Mouse (Mus musculus) kidney, adult 18-20 months (tissue): ENCODE data around the gene Socs1.

Experiments
- DNase-seq: peaks from one replicate; pipeline ENCODE4 v3.0.0; 2021

The Socs1 gene

DNA sequence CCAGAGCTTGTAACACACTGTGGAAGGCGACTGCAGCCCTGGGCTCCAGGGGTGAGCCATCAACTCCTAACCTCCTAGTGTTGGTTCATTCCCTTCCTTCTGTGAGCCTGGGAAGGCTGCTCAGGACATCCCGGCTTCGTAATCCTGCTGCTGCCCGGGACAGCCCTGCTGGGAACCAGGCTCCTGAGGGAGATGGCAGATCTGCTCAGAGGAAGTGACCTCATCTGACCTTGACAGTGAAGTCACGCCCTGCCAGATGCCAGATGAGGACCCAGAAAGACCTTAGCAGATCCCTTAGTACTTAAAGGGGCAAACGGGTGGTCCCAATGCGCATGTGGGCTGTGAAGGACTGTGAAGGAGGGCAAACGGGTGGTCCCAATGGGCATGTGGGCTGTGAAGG, 24.2 kb downstream of the Socs1 start:
- no peak for DNase-seq

DNA sequence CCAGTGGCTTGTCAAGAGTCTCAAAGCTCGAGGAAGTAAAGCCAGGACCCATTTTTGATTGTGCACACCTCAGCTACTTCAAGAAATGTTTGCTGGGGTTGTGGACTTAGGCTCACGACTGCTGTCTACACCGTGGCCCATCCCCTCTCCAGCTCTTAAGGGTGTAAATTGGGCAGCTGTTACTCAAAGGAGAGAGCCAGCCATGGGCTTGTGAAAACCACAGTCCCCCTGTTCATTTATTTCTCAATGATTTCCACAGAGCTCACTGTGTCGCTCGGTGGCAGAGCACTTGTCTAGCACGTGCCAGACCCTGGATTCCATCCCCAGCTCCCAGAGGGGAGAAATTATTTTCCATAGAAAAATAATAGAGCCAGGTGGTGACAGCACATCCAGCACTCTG, 29.2 kb downstream of the Socs1 start:
- DNase-seq, result no peak

DNA sequence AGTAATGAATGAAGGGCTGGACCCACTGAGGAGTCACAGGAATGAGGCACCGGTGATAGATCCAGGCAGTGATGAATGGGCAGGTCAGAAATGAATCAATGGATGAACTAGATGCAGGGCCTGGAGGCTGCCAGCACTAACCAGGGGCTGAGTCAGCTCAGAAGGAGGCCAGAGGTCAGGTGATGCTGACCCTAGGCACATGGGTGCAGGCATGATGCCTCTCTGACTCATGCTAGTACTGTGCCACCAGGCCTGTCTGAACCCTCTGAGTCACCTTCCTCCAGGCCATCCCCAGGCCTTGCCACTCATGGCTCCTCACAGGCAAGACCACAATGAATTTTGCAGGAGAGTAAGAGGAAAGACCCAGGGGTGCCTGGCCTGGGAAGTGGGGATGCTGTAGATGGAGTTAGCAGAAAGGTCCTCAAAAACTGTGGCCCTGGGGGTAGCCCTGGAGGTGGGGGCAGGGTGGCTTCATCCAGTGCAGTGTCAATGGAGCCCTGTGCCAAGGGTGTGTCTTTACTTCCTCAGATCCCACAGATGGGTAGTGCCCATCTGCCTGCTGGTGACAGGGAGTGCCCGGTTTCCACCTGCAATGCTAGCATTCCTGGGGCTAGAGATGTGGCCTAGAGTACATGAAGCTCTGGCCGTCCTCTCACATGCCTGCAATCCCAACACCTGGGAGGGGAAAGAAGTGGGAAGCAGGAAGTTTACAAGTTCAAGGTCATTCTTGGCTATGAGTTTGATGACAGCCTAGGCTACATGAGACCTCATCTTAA, 30.6 kb downstream of the Socs1 start:
- DNase-seq, result no peak

DNA sequence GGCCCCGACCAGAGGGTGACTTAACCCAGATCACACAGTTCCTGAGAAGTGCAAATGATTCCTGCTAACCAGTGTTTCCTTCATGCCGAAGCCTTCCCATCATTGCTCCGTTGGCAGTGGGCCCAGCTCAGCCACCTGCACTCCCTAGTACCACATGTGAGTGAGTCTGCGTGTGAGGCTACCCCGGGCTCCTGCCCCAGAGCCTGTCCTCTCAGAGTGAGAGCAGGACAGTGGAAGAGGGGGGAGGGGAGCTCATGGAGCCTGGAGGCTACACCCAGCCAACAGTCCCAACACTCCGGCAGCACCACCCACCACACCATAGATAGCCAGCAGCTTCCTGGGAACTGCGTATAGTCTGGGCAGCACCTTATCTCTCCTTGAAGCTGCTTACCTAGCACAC, 35.5 kb downstream of the Socs1 start:
- no peak for DNase-seq

DNA sequence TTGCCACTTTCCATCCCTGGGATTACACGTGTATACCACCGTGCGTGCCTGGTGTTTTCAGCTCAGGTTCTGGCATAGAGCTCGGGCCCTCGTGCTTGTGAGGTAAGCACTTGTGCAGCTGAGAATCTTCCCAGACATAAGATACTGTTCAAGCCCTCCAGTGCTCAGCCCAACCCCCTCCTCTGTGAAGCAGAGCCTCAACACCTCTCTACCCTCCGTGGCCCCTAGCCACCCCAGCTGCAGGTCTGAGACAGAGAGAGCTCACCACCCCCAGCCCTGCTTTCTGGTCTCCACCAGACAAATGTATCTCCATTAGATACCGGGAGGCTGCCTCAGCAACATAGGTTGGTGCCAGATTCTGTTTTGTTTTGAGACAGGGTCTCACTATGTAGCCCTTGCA, 36.1 kb downstream of the Socs1 start:
- DNase-seq, result no peak

DNA sequence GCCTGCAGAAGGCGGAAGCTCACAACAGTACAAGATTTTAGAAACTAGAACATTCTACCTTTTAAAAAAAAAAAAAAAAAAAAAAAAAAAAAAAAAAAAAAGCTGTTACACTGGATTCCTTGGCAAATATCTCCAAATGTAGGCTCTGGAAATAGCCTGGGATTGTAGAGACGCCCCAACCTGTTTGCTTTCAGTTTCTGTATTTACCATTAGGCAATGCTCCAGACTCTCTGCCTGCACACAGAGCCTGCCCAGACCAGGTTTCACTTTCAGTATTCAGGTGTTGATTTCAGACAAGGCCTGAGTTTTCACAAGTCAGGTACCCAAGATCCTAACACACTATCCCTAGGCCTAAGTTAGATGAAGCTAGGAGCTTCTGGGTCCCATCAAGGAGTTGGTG, 44.3 kb downstream of the Socs1 start:
- no peak for DNase-seq

DNA sequence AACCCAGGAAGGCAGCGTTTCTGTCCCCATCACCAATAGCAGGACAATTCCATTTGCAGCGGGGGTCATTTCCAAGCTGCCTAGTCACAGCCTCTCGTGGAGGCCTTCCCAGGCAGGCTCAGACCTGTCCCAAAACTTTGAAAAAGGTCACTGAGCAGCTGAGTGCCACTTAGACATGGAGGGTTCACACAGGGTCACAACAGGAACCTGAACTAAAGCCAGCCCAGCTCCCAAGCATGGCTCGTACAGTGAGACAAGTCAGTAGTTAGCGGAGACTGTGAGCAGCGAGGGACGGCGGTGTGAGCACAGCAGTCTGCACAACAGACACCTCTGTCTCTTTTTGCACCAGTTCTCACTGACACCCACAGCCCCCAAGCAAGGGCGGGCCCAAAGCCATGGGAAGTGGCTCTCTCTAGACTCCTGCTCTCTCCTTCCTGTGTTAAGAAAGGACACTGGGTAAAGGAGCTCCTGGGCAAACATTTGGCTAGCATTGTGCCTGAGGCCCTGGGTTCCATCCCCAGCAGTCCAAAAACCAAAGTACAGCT, 45.4 kb downstream of the Socs1 start:
- peak; percentile 33 for DNase-seq

DNA sequence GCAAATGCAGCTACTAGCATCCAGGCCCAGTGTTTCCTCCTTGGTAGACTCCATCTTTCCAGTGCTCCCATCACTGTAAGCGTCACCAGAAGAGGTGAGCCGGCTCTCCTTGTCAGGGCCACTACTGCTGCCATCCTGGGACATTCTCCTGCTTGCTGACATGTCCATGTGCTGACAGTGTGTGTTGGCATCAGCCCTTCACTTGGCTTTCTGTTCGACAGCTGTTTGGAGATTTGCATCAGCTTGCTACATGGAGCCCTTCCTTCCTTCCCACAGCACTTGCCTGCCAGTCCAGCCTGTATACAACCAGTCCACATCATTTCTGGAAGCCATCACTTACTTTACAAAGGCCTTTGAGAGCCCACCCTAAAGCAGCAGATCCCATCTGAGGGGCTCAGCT, 46.5 kb downstream of the Socs1 start:
- no peak for DNase-seq

DNA sequence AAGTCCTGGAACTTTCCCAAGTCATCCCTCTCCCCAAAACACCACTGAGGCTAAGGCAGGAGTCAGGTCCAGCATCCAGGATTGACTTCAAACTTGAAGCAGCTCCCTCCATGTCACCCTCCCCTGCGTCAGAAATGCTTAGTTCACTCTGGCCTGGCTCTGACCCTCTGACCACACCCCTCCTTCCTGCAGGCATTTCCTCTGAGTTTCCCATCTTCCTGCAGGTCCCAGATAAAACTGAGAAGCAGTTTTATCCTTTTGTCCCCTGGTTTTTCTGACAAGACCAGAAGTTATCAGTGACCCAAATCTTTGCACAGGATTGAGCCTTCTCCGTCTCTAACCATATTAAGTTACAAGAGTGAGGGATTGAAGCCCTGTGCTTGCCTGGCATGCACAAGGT, 47.8 kb downstream of the Socs1 start:
- DNase-seq, result peak; percentile 38

DNA sequence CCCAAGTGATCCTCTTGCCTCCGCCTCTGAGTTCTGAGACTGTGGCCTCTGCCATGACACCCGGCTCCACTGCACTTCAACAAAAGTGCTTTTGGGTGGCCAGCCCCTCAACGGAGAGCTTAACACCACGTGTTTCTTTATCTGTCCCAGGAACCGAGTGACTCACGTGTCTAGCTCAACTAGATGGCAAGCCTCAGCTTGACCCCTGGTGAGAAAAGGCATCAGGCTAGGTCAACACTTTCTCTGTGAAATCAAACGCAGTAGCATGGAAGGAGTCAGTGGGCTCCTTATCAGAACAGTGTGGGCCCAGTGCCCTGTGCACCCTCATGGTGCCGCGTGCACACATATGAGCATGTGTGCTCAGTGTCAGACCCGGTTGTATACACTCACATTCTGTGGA, 49.0 kb downstream of the Socs1 start:
- DNase-seq, result no peak

DNA sequence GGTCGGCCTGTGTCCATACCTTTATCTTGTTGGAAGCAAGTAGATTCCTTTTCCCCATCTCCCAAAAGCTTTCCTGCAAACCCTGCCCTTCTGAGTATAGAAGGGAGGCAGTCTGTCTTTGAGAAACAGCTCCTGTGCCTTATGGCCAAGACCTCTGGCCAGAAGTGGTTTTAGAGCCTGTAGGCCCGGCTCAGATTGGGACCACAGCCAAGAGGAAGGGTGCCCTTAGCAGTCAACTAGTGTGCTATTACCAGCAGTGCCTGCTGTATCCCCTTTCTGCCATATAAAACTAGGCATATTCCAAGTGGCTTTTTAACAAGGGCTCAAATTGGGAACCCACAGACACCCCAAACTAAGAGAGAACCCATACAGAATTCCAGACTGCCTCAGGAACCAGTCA, 49.6 kb downstream of the Socs1 start:
- DNase-seq, result peak; percentile 13

DNA sequence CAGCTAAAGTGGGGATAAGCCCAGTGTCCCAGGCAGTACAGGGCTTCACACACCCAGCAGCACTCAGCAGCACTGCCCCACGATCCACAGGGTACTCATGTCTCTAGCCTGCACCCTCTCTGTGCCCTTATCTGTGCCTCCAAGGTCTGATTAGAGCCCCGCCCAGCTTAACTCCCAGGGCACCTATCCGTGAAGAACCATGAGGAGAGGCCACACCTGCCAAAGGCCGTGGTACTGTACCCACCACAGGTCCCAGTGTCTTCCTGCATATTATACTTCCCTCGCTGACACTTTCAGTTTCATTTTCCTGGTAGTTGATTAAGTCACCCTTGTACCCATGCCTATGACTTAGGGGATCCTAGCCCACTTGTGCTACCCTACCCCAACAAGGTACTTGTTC, 52.9 kb downstream of the Socs1 start:
- no peak for DNase-seq
